Mouse (Mus musculus): ENCODE data around the gene Gm10912. TPM values are rescaled to one million over a fixed set of nuclear protein-coding genes. Genes with fewer than 3 reads are reported as not detected.
"Not testable (repeated sequence)": the region's sequence is repeated elsewhere in the genome, so short reads cannot be mapped to it uniquely, and the experiment has no call there.

The Gm10912 gene
- total RNA-seq, 2 experiments from 2014 or later, result 0.37 to 0.59 TPM

DNA sequence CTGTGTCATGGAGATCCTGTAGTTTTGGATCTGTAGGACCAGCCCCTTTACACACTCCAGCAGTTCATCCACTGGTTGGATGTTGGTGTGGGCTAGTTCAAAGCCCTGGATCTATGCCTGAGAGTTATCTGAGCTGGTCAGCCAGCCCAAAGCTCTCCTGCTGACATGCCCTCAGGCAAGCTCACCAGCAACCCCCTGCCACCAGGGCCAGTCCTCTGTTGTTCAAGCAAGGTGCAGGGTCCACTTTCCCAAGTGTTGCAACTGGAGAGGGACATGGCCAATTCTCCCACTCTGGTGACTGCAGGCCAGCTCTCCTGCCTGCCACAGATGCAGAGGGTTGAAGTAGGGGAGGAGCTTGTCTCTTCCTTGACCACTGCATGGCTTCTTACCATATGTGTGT is 47.9 kb downstream of the Gm10912 start:
- not testable (repeated sequence) for DNase-seq (ENCODE audit: extremely low spot score in 1 of 2, low spot score in 1 of 2)

DNA sequence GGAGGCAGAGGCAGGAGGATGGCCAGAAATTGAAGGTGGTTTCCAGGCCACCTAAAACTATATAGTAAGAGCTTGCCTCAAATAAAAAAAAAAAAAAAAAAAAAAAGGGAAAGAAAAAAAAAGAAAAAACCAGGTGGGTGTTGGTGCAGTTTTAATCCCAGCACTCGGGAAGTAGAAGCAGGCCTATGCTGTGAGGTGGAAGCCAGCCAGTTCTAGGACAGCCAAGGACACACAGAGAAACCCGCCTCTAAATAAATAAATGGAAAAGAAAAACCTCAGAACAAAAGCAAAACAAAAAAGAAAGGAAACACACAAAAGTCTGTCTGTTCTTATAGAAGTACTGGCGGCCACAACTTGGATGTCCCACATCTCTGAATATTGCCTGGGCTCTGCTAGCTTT is 49.3 kb downstream of the Gm10912 start:
- DNase-seq (ENCODE audit: extremely low spot score in 1 of 2, low spot score in 1 of 2), result no peak

Other genes with a start within 250 kb of the Gm10912 start
- 10 to 100 TPM; 19.2 to 21.5 TPM for gene Lmo2, start 107.8 kb upstream of the Gm10912 start, total RNA-seq (2021)
- 10 to 100 TPM; 45.9 to 47.4 TPM for gene Fbxo3, start 38.1 kb upstream of the Gm10912 start, total RNA-seq (2021)
- not detected for gene 4931422A03Rik, start 37.5 kb upstream of the Gm10912 start, total RNA-seq (2021)
- gene Gm10799, start 2.7 kb downstream of the Gm10912 start, total RNA-seq (2021), result not detected
- gene Cd59b, start 4.0 kb downstream of the Gm10912 start, total RNA-seq (2021), result under 1 TPM; 0.75 to 0.98 TPM
- gene Cd59a, start 30.0 kb downstream of the Gm10912 start, total RNA-seq (2021), result 1 to 10 TPM; 3.8 TPM
- under 1 TPM; 0.44 to 0.47 TPM for gene A930018P22Rik, start 56.9 kb downstream of the Gm10912 start, total RNA-seq (2021)